Mouse (Mus musculus): ENCODE data around the gene Acsl6.

Gene Acsl6

GRCm38 (mm10) chr11:54307139-54307816 lies 3.7 kb downstream of the Acsl6 start:
- no peak for DNase-seq (ENCODE audit: low read depth, low spot score)

- DNase-seq (ENCODE audit: low read depth, low spot score), result no peak
Observed at GRCm38 (mm10) chr11:54310588-54310987, 7.0 kb downstream of the Acsl6 start.

- peak; percentile 39 for DNase-seq (ENCODE audit: low read depth, low spot score)
Observed at GRCm38 (mm10) chr11:54312021-54312420, 8.4 kb downstream of the Acsl6 start.

GRCm38 (mm10) chr11:54312603-54313002 lies 9.0 kb downstream of the Acsl6 start:
- no peak for DNase-seq (ENCODE audit: low read depth, low spot score)

- no peak for DNase-seq (ENCODE audit: low read depth, low spot score)
Observed at GRCm38 (mm10) chr11:54313391-54314360, 10.1 kb downstream of the Acsl6 start.

- no peak for DNase-seq (ENCODE audit: low read depth, low spot score)
Observed at GRCm38 (mm10) chr11:54314740-54315139, 11.1 kb downstream of the Acsl6 start.

- DNase-seq (ENCODE audit: low read depth, low spot score), result no peak
Observed at GRCm38 (mm10) chr11:54315336-54315735, 11.7 kb downstream of the Acsl6 start.

GRCm38 (mm10) chr11:54317361-54317760 lies 13.8 kb downstream of the Acsl6 start:
- DNase-seq (ENCODE audit: low read depth, low spot score), result no peak

- no peak for DNase-seq (ENCODE audit: low read depth, low spot score)
Observed at GRCm38 (mm10) chr11:54317795-54318194, 14.2 kb downstream of the Acsl6 start.

GRCm38 (mm10) chr11:54321802-54322532 lies 18.4 kb downstream of the Acsl6 start:
- no peak for DNase-seq (ENCODE audit: low read depth, low spot score)

- DNase-seq (ENCODE audit: low read depth, low spot score), result no peak
Observed at GRCm38 (mm10) chr11:54331463-54332183, 28.0 kb downstream of the Acsl6 start.

GRCm38 (mm10) chr11:54336165-54336707 lies 32.6 kb downstream of the Acsl6 start:
- no peak for DNase-seq (ENCODE audit: low read depth, low spot score)

GRCm38 (mm10) chr11:54343703-54344102 lies 40.1 kb downstream of the Acsl6 start:
- peak; percentile 68 for DNase-seq (ENCODE audit: low read depth, low spot score)

- DNase-seq (ENCODE audit: low read depth, low spot score), result no peak
Observed at GRCm38 (mm10) chr11:54351704-54352103, 48.1 kb downstream of the Acsl6 start.

- DNase-seq (ENCODE audit: low read depth, low spot score), result no peak
Observed at GRCm38 (mm10) chr11:54353121-54353576, 49.6 kb downstream of the Acsl6 start.

GRCm38 (mm10) chr11:54354595-54355563 lies 51.3 kb downstream of the Acsl6 start:
- peak; percentile 89 for DNase-seq (ENCODE audit: low read depth, low spot score)

GRCm38 (mm10) chr11:54355564-54355955 lies 52.0 kb downstream of the Acsl6 start:
- no peak for DNase-seq (ENCODE audit: low read depth, low spot score)

- DNase-seq (ENCODE audit: low read depth, low spot score), result no peak
Observed at GRCm38 (mm10) chr11:54356676-54357075, 53.1 kb downstream of the Acsl6 start.

- DNase-seq (ENCODE audit: low read depth, low spot score), result no peak
Observed at GRCm38 (mm10) chr11:54372553-54372952, 69.0 kb downstream of the Acsl6 start.

- no peak for DNase-seq (ENCODE audit: low read depth, low spot score)
Observed at GRCm38 (mm10) chr11:54390386-54390785, 86.8 kb downstream of the Acsl6 start.
